Mouse (Mus musculus): Measurements from ENCODE around the gene Gm10134. TPM values are rescaled to one million over a fixed set of nuclear protein-coding genes. Genes with fewer than 3 reads are reported as not detected.
"Not testable (repeated sequence)": the region's sequence is repeated elsewhere in the genome, so short reads cannot be mapped to it uniquely, and the experiment has no call there.

Gene Gm10134
- polyA plus RNA-seq, 1 experiment from 2014 or later: 7.4 TPM

DNA sequence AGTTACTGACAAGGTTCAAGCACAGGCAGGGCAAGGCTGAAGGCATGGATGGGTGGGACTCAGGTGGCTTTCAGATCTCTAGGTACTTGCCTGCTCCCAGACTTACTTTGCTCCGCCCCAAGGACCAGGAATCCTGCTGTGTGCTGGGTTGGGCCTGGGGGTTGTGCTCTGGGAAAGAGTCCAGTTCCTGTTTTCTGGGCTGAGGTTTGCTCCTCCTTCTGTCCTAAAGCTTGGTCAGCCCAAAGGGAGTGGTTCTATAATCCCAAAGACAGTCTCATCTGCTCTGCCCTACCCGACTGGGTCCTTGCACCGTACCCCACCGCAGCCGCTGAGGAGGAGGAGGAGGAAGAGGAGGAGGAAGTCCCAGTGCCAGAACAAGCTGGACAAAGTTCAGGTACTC is 9.2 kb upstream of the Gm10134 start, which contains the start of gene Gbgt1:
Gene Gbgt1, plus strand, starts transcription at position 221 of the 400 bp plus-strand sequence.
- peak; percentile 75; the same call in 1 of the 2 replicates for ATAC-seq (ENCODE audit: insufficient read depth, low FRiP score)
- H3K36me3 ChIP-seq (ENCODE audit: control insufficient read depth, insufficient read depth, low read length): no peaks in the 10 kb centered on the region
- 45% methylated on average over 5 of the region's 5 CpGs for WGBS

DNA sequence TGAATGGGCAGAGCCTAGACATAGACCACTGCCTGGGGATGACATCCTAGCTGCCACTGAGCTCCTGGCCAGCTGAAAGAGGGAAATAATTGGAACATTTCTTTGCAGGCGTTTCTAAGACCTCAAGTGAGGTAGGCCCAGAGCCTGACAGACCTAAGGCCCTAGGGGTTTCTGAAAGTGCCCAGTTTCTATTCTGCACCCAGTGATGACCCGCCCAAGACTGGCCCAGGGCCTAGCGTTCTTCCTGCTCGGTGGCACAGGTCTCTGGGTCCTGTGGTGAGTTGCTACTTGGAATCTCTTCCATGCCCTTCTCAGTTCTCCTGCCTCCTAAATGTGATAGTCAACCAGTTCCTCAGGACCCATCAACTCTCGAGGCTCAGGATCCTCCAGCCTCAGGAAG is 8.3 kb upstream of the Gm10134 start:
- Histone ChIP-seq H3K27me3 (ENCODE audit: control insufficient read depth, insufficient read depth, low read length) (no peaks in the 10 kb centered on the region), H3K27ac (ENCODE audit: low read length) (no peak overlapping the region), H3K4me1 (ENCODE audit: control insufficient read depth, insufficient read depth, low read length) (peaks cover 16% of the 10 kb centered on the region), H3K4me3 (replicated peaks; ENCODE audit: low read length) (peak overlapping the region; percentile 30; the same call in 1 of the 2 replicates), H3K9me3 (replicated peaks; ENCODE audit: control insufficient read depth, low read length) (no peaks in the 10 kb centered on the region), H3K36me3 (ENCODE audit: control insufficient read depth, insufficient read depth, low read length) (no peaks in the 10 kb centered on the region), H3K9ac (ENCODE audit: low read length) (no peak overlapping the region), H3K4me2 (ENCODE audit: low read depth, low read length) (peak overlapping the region; percentile 34)
- ATAC-seq (ENCODE audit: insufficient read depth, low FRiP score): no peak
- WGBS: 87% methylated on average over 5 of the region's 5 CpGs

More for the DNA sequence above, 9.2 kb upstream of the Gm10134 start, which contains the start of gene Gbgt1:
- peaks cover 16% of the 10 kb centered on the region for H3K4me1 ChIP-seq (ENCODE audit: control insufficient read depth, insufficient read depth, low read length)
- H3K27me3 ChIP-seq (ENCODE audit: control insufficient read depth, insufficient read depth, low read length): no peaks in the 10 kb centered on the region
- peak within 1 kb of the TSS; percentile 34 for H3K4me2 ChIP-seq (ENCODE audit: low read depth, low read length)
- H3K9ac ChIP-seq (ENCODE audit: low read length): peak within 1 kb of the TSS; percentile 49
- peak within 1 kb of the TSS; percentile 30 for H3K4me3 ChIP-seq (replicated peaks; ENCODE audit: low read length)
- H3K9me3 ChIP-seq (replicated peaks; ENCODE audit: control insufficient read depth, low read length): no peaks in the 10 kb centered on the region
- H3K27ac ChIP-seq (ENCODE audit: low read length): peak within 1 kb of the TSS; percentile 90

DNA sequence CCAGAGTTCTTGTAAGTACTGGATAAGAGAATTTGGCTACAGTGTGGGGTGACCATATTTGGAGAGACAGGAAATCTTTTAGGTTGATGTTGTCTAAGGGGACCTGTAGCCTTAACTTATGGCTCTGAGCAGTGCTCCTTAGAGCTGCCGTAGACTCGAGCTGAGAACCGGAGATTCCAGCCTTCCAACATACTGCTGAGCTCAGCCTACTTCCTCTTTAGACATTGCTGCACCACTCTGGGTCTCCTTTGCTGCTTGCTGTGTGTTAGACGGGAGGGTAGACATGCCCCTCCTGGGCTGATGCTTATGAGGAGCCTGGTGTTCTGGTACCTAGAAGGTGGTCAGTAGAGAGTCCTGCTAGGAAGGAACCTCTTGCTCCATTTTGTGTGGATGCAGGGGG is 7.5 kb upstream of the Gm10134 start:
- 74% methylated on average over 4 of the region's 4 CpGs for WGBS

DNA sequence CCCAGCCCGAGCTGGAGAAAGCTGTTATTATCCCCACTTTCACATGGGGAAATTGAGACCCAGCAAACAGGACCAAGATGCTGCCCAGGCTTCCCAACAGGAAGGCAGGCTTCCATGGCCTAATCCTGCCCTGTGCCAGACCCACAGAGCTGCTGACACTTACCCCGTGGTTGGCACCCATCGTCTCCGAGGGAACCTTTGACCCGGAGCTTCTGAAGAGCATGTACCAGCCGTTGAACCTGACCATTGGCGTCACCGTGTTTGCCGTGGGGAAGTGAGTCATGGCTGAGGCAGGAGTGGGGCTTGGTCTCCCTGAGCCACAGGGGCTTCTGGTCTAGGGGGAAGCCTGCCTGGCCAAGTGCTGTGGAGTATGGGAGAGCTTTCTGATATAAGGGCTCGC is 2.9 kb upstream of the Gm10134 start:
- H3K27me3 ChIP-seq (ENCODE audit: control insufficient read depth, insufficient read depth, low read length): no peaks in the 10 kb centered on the region
- H3K9me3 ChIP-seq (replicated peaks; ENCODE audit: control insufficient read depth, low read length): no peaks in the 10 kb centered on the region
- no peak overlapping the region for H3K27ac ChIP-seq (ENCODE audit: low read length)
- H3K4me2 ChIP-seq (ENCODE audit: low read depth, low read length): no peak overlapping the region
- H3K4me1 ChIP-seq (ENCODE audit: control insufficient read depth, insufficient read depth, low read length): no peaks in the 10 kb centered on the region
- ATAC-seq (ENCODE audit: insufficient read depth, low FRiP score): no peak
- no peak overlapping the region for H3K9ac ChIP-seq (ENCODE audit: low read length)
- 74% methylated on average over 10 of the region's 10 CpGs for WGBS
- H3K4me3 ChIP-seq (replicated peaks; ENCODE audit: low read length): no peak overlapping the region
- no peaks in the 10 kb centered on the region for H3K36me3 ChIP-seq (ENCODE audit: control insufficient read depth, insufficient read depth, low read length)

More for the DNA sequence above, 7.5 kb upstream of the Gm10134 start:
- no peak overlapping the region for H3K4me2 ChIP-seq (ENCODE audit: low read depth, low read length)
- H3K9me3 ChIP-seq (replicated peaks; ENCODE audit: control insufficient read depth, low read length): no peaks in the 10 kb centered on the region
- H3K9ac ChIP-seq (ENCODE audit: low read length): no peak overlapping the region
- H3K36me3 ChIP-seq (ENCODE audit: control insufficient read depth, insufficient read depth, low read length): no peaks in the 10 kb centered on the region
- ATAC-seq (ENCODE audit: insufficient read depth, low FRiP score): no peak
- H3K4me1 ChIP-seq (ENCODE audit: control insufficient read depth, insufficient read depth, low read length): peaks cover 16% of the 10 kb centered on the region
- H3K4me3 ChIP-seq (replicated peaks; ENCODE audit: low read length): no peak overlapping the region
- no peak overlapping the region for H3K27ac ChIP-seq (ENCODE audit: low read length)
- H3K27me3 ChIP-seq (ENCODE audit: control insufficient read depth, insufficient read depth, low read length): no peaks in the 10 kb centered on the region

DNA sequence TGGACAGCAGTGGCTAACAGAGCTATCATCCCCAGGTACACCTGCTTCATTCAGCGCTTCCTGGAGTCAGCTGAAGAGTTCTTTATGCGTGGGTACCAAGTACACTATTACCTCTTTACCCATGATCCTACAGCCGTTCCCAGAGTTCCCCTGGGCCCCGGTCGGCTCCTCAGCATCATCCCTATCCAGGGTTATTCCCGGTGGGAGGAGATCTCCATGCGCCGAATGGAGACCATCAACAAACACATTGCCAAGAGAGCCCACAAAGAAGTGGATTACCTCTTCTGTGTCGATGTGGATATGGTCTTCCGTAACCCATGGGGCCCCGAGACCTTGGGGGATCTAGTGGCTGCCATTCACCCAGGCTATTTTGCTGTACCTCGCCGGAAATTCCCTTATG is 1.2 kb upstream of the Gm10134 start:
- Histone ChIP-seq H3K4me1 (ENCODE audit: control insufficient read depth, insufficient read depth, low read length) (no peaks in the 10 kb centered on the region), H3K9ac (ENCODE audit: low read length) (no peak overlapping the region), H3K36me3 (ENCODE audit: control insufficient read depth, insufficient read depth, low read length) (no peaks in the 10 kb centered on the region), H3K27me3 (ENCODE audit: control insufficient read depth, insufficient read depth, low read length) (no peaks in the 10 kb centered on the region), H3K4me3 (replicated peaks; ENCODE audit: low read length) (no peak overlapping the region), H3K27ac (ENCODE audit: low read length) (no peak overlapping the region), H3K4me2 (ENCODE audit: low read depth, low read length) (no peak overlapping the region), H3K9me3 (replicated peaks; ENCODE audit: control insufficient read depth, low read length) (no peaks in the 10 kb centered on the region)
- 89% methylated on average over 13 of the region's 13 CpGs for WGBS
- no peak for ATAC-seq (ENCODE audit: insufficient read depth, low FRiP score)

DNA sequence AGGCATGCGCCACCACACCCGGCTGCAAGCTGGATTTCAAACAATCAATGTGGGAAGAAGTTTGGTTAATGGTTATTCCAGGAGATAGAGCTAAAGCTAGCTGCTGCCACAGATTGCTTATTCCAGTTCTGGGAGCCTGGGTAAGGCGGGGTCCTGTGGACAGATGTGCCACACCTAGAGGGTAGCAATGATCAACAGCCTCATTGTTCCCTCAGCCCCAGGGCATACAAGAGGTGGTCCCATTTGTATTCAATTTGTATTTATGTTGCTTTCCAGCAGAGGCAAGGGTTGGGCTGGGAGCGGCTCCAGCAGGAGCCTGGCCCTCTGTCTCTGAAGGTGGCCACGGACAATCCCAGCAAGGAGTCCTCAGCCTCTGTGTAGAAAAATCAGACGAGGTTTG is 396 bp downstream of the Gm10134 start:
- Histone ChIP-seq H3K36me3 (ENCODE audit: control insufficient read depth, insufficient read depth, low read length) (no peaks in the 10 kb centered on the region), H3K4me3 (replicated peaks; ENCODE audit: low read length) (no peak overlapping the region), H3K4me2 (ENCODE audit: low read depth, low read length) (no peak overlapping the region), H3K4me1 (ENCODE audit: control insufficient read depth, insufficient read depth, low read length) (no peaks in the 10 kb centered on the region), H3K9me3 (replicated peaks; ENCODE audit: control insufficient read depth, low read length) (no peaks in the 10 kb centered on the region), H3K27me3 (ENCODE audit: control insufficient read depth, insufficient read depth, low read length) (no peaks in the 10 kb centered on the region), H3K27ac (ENCODE audit: low read length) (no peak overlapping the region), H3K9ac (ENCODE audit: low read length) (no peak overlapping the region)
- no peak for ATAC-seq (ENCODE audit: insufficient read depth, low FRiP score)
- 82% methylated on average over 6 of the region's 6 CpGs for WGBS

DNA sequence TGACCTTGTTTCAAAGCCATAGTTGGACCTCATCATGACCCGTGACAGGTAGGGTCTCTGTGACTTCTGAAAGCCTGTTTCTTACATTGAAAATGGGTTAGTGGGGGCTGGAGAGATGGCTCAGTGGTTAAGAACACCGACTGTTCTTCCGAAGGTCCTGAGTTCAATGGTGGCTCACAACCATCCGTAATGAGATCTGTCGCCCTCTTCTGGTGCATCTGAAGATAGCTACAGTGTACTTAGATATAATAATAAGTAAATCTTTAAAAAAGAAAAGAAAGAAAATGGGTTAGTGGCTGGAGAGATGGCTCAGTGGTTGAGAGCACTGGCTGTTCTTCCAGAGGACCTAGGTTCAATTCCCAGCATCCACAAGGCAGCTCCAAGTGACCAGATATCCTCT is 5.7 kb downstream of the Gm10134 start:
- H3K27me3 ChIP-seq (ENCODE audit: control insufficient read depth, insufficient read depth, low read length); H3K4me2 ChIP-seq (ENCODE audit: low read depth, low read length); H3K9ac ChIP-seq (ENCODE audit: low read length); H3K4me3 ChIP-seq (replicated peaks; ENCODE audit: low read length); H3K4me1 ChIP-seq (ENCODE audit: control insufficient read depth, insufficient read depth, low read length); H3K36me3 ChIP-seq (ENCODE audit: control insufficient read depth, insufficient read depth, low read length); ATAC-seq (ENCODE audit: insufficient read depth, low FRiP score); H3K9me3 ChIP-seq (replicated peaks; ENCODE audit: control insufficient read depth, low read length); H3K27ac ChIP-seq (ENCODE audit: low read length): not testable (repeated sequence)
- 54% methylated on average over 5 of the region's 5 CpGs for WGBS

DNA sequence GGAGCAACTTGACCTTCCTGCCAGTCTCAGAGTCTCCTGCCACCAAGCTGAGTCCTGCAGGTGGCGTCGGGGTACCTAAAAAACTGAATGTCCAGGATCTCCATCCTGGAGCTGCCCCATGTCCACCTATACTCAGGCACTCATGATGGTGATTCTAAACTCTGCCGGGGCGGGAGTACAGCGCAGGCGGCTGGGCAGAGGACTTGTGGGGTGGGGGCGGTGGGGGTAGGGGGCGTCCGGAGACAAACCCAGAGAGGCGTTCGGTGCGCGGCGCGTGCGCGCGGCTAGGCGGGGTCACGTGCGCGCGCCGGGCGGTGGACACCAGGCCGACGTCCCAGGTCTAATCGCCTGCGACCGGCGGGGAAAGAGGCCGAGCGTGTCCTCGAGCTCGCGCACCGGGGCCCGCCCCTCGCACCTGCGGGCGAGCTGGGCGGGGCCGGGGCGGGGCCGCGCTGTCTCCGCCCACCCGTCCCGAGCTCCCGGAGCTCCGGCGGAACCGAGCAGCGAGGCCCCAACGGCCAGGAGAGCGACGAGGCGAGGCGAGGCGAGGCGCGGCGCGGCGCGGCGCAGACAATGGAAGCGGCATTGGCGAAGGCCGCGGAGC is 7.0 kb downstream of the Gm10134 start, which contains the start of gene Ralgds:
Gene Ralgds, plus strand, starts transcription at position 328 of the 604 bp plus-strand sequence.
- H3K4me1 ChIP-seq (ENCODE audit: control insufficient read depth, insufficient read depth, low read length): peaks cover 16% of the 10 kb centered on the region
- H3K9me3 ChIP-seq (replicated peaks; ENCODE audit: control insufficient read depth, low read length): no peaks in the 10 kb centered on the region
- WGBS: under 1% methylated on average over 71 of the region's 71 CpGs
- peak; percentile 84 for ATAC-seq (ENCODE audit: insufficient read depth, low FRiP score)
- peak within 1 kb of the TSS; percentile 90 for H3K9ac ChIP-seq (ENCODE audit: low read length)
- peak within 1 kb of the TSS; percentile 73 for H3K4me3 ChIP-seq (replicated peaks; ENCODE audit: low read length)
- H3K4me2 ChIP-seq (ENCODE audit: low read depth, low read length): peak within 1 kb of the TSS; percentile 94
- peak within 1 kb of the TSS; percentile 84 for H3K27ac ChIP-seq (ENCODE audit: low read length)
- no peaks in the 10 kb centered on the region for H3K36me3 ChIP-seq (ENCODE audit: control insufficient read depth, insufficient read depth, low read length)
- H3K27me3 ChIP-seq (ENCODE audit: control insufficient read depth, insufficient read depth, low read length): no peaks in the 10 kb centered on the region

DNA sequence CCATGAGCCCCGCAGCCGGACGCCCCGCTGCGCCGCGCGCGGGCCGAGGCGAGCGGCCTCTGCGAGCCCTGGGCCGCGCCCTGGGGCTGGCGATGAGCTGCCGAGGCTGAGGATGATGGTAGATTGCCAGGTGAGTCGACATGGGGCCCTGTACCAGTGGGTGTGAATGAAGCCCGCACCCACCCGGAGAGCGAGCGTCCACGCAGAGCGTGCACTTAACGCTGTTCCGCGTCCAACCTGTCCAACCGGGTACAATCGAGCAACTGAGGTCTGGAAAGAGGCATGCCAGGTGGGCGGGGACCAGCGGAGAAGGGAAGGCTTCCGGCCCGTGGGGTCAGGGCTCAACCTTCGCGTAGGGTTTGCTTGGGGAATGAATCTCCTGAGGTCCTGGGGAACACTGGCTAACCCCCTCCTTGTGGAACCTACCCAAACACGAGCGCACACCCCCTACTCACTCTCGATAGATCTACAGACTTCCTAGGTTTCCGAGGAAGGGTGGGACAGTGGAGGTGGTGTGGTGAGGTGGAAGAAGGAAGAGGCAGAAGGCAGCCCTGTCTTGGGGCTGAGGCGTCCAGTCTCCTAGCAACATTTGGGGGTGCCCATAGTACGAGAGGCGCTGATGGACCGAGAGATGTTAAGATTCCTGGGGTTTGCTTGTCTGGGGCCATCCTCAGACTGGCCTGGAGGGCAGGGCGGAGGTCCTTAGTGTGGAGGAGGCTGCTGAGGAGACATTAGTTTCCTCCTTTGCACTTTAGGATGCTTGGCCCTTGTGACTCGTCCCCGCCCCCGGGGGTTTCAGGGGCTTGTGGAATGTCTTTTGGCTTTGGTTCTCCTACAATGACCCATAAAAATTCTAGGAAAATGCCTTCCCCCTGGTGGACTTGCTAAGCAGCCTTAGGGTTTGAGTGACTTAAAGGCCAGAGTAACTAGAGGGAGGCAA is 7.8 kb downstream of the Gm10134 start:
- Histone ChIP-seq H3K27me3 (ENCODE audit: control insufficient read depth, insufficient read depth, low read length) (no peaks in the 10 kb centered on the region), H3K9ac (ENCODE audit: low read length) (peak overlapping the region; percentile 90), H3K27ac (ENCODE audit: low read length) (peak overlapping the region; percentile 84), H3K36me3 (ENCODE audit: control insufficient read depth, insufficient read depth, low read length) (no peaks in the 10 kb centered on the region), H3K4me1 (ENCODE audit: control insufficient read depth, insufficient read depth, low read length) (peaks cover 16% of the 10 kb centered on the region), H3K9me3 (replicated peaks; ENCODE audit: control insufficient read depth, low read length) (no peaks in the 10 kb centered on the region), H3K4me3 (replicated peaks; ENCODE audit: low read length) (peak overlapping the region; percentile 73), H3K4me2 (ENCODE audit: low read depth, low read length) (peak overlapping the region; percentile 94)
- WGBS: 5% methylated on average over 47 of the region's 47 CpGs
- peak; percentile 30; the same call in 1 of the 2 replicates for ATAC-seq (ENCODE audit: insufficient read depth, low FRiP score)

All from stomach, embryonic 16.5 days (tissue).